Mouse (Mus musculus): ENCODE data around the gene Iqgap2.

GRCm38 (mm10) chr13:95614757-95615156, 277.0 kb downstream of the Iqgap2 start:
- TF ChIP-seq CTCF (IDR thresholded peaks at IDR 0.05; ENCODE audit: low read depth, low read length) (no peak), POLR2A (IDR thresholded peaks at IDR 0.05; ENCODE audit: insufficient read depth, low read length) (no peak), EP300 (IDR thresholded peaks at IDR 0.05; ENCODE audit: insufficient read depth, low read depth, low read length) (no peak)
